Mouse (Mus musculus): ENCODE results near the gene Dnmt1.

- TF ChIP-seq MAFK (IDR thresholded peaks at IDR 0.05; ENCODE audit: insufficient read depth, low read depth, low read length) (no peak), ZNF384 (IDR thresholded peaks at IDR 0.05; ENCODE audit: low read depth, low read length) (no peak), CHD2 (IDR thresholded peaks at IDR 0.05; ENCODE audit: low read depth, low read length) (no peak), HCFC1 (IDR thresholded peaks at IDR 0.05; ENCODE audit: borderline replicate concordance, insufficient read depth, low read length) (no peak), ZC3H11A (IDR thresholded peaks at IDR 0.05; ENCODE audit: borderline replicate concordance, low read depth, low read length) (no peak)
Observed at GRCm38 (mm10) chr9:20916160-20916559, 43.5 kb downstream of the Dnmt1 start.
